Mouse (Mus musculus): ENCODE measurements at regions not wholly inside any gene's neighbourhood (a gene's known extent, or its start where the extent isn't known, plus 50 kb on each side); places are given as distances from the start of the nearest gene placed in this dataset.

GRCm38 (mm10) chr11:33061570-33061969, 85.6 kb downstream of the Fgf18 start:
- Histone ChIP-seq H3K27ac (no peak overlapping the region), H3K27me3 (ENCODE audit: insufficient read depth, poor library complexity, severe bottlenecking) (no peaks in the 10 kb centered on the region), H3K4me1 (replicated peaks) (peaks cover 9% of the 10 kb centered on the region), H3K9me3 (no peaks in the 10 kb centered on the region), H3K4me3 (no peak overlapping the region), H3K36me3 (no peaks in the 10 kb centered on the region)
- WGBS = 85% methylated on average over 4 of the region's 4 CpGs
- DNase-seq (ENCODE audit: low spot score) = no peak

- 59% methylated on average over 3 of the region's 3 CpGs for WGBS
- Histone ChIP-seq H3K27ac (0 out of 2 replicates have a peak overlapping the region, but pooled peaks have one; percentile 12), H3K27me3 (ENCODE audit: insufficient read depth, poor library complexity, severe bottlenecking) (no peaks in the 10 kb centered on the region), H3K36me3 (no peaks in the 10 kb centered on the region), H3K9me3 (no peaks in the 10 kb centered on the region), H3K4me3 (no peak overlapping the region), H3K4me1 (replicated peaks) (peaks cover 9% of the 10 kb centered on the region)
- no peak for DNase-seq (ENCODE audit: low spot score)
Observed at GRCm38 (mm10) chr11:33060352-33060751, 86.8 kb downstream of the Fgf18 start.

- no peak for DNase-seq (ENCODE audit: low spot score)
- 87% methylated on average over 12 of the region's 12 CpGs for WGBS
- no peaks in the 10 kb centered on the region for H3K9me3 ChIP-seq
Observed at GRCm38 (mm10) chr11:33050216-33050615, 97.0 kb downstream of the Fgf18 start.

GRCm38 (mm10) chr11:33039854-33040792, 107.1 kb downstream of the Fgf18 start:
- Histone ChIP-seq H3K4me1 (replicated peaks) (0 out of 2 replicates have a peak, but pooled peaks cover 4% of the 10 kb centered on the region), H3K4me3 (no peak overlapping the region), H3K27me3 (ENCODE audit: insufficient read depth, poor library complexity, severe bottlenecking) (no peaks in the 10 kb centered on the region), H3K9me3 (no peaks in the 10 kb centered on the region), H3K36me3 (no peaks in the 10 kb centered on the region), H3K27ac (no peak overlapping the region)
- DNase-seq (ENCODE audit: low spot score) = no peak
- WGBS = 85% methylated on average over 10 of the region's 10 CpGs

More at GRCm38 (mm10) chr11:33050216-33050615, 97.0 kb downstream of the Fgf18 start:
- Histone ChIP-seq H3K4me1 (replicated peaks) (no peaks in the 10 kb centered on the region), H3K27me3 (ENCODE audit: insufficient read depth, poor library complexity, severe bottlenecking) (peaks cover 5% of the 10 kb centered on the region; the same call in 1 of the 2 replicates), H3K27ac (no peak overlapping the region), H3K36me3 (no peaks in the 10 kb centered on the region), H3K4me3 (no peak overlapping the region)

- no peak for DNase-seq (ENCODE audit: low spot score)
- Histone ChIP-seq H3K27ac (no peak overlapping the region), H3K4me1 (replicated peaks) (0 out of 2 replicates have a peak, but pooled peaks cover 4% of the 10 kb centered on the region), H3K9me3 (no peaks in the 10 kb centered on the region), H3K4me3 (no peak overlapping the region), H3K36me3 (no peaks in the 10 kb centered on the region), H3K27me3 (ENCODE audit: insufficient read depth, poor library complexity, severe bottlenecking) (no peaks in the 10 kb centered on the region)
- WGBS = 93% methylated on average over 4 of the region's 4 CpGs
Observed at GRCm38 (mm10) chr11:33036367-33036766, 110.8 kb downstream of the Fgf18 start.

- no peaks in the 10 kb centered on the region for H3K36me3 ChIP-seq
- H3K27me3 ChIP-seq (ENCODE audit: insufficient read depth, poor library complexity, severe bottlenecking) = no peaks in the 10 kb centered on the region
- no peaks in the 10 kb centered on the region for H3K9me3 ChIP-seq
- DNase-seq (ENCODE audit: low spot score) = no peak
- H3K4me1 ChIP-seq (replicated peaks) = no peaks in the 10 kb centered on the region
- no peak overlapping the region for H3K27ac ChIP-seq
- H3K4me3 ChIP-seq = no peak overlapping the region
Observed at GRCm38 (mm10) chr11:33028920-33029319, 118.3 kb downstream of the Fgf18 start.

GRCm38 (mm10) chr11:33027121-33027520, 120.1 kb downstream of the Fgf18 start:
- Histone ChIP-seq H3K9me3 (no peaks in the 10 kb centered on the region), H3K4me3 (no peak overlapping the region), H3K27ac (no peak overlapping the region), H3K4me1 (replicated peaks) (no peaks in the 10 kb centered on the region), H3K27me3 (ENCODE audit: insufficient read depth, poor library complexity, severe bottlenecking) (no peaks in the 10 kb centered on the region), H3K36me3 (no peaks in the 10 kb centered on the region)
- DNase-seq (ENCODE audit: low spot score) = no peak
- 97% methylated on average over 6 of the region's 6 CpGs for WGBS

GRCm38 (mm10) chr11:33013229-33014185, 133.7 kb downstream of the Fgf18 start:
- Histone ChIP-seq H3K4me3 (no peak overlapping the region), H3K27ac (peak overlapping the region; percentile 59), H3K4me1 (replicated peaks) (peaks cover 10% of the 10 kb centered on the region; the same call in 1 of the 2 replicates), H3K27me3 (ENCODE audit: insufficient read depth, poor library complexity, severe bottlenecking) (no peaks in the 10 kb centered on the region), H3K36me3 (no peaks in the 10 kb centered on the region), H3K9me3 (no peaks in the 10 kb centered on the region)
- DNase-seq (ENCODE audit: low spot score) = no peak
- 73% methylated on average over 17 of the region's 17 CpGs for WGBS

- H3K4me1 ChIP-seq (replicated peaks) = peaks cover 10% of the 10 kb centered on the region; the same call in 1 of the 2 replicates
- WGBS = 88% methylated on average over 14 of the region's 14 CpGs
- no peak overlapping the region for H3K4me3 ChIP-seq
- H3K27me3 ChIP-seq (ENCODE audit: insufficient read depth, poor library complexity, severe bottlenecking) = no peaks in the 10 kb centered on the region
- DNase-seq (ENCODE audit: low spot score) = no peak
- no peaks in the 10 kb centered on the region for H3K36me3 ChIP-seq
- H3K9me3 ChIP-seq = no peaks in the 10 kb centered on the region
- no peak overlapping the region for H3K27ac ChIP-seq
Observed at GRCm38 (mm10) chr11:33012384-33013160, 134.6 kb downstream of the Fgf18 start.

GRCm38 (mm10) chr11:33008611-33009010, 138.6 kb downstream of the Fgf18 start:
- H3K27me3 ChIP-seq (ENCODE audit: insufficient read depth, poor library complexity, severe bottlenecking) = no peaks in the 10 kb centered on the region
- H3K27ac ChIP-seq = no peak overlapping the region
- H3K36me3 ChIP-seq = no peaks in the 10 kb centered on the region
- no peak overlapping the region for H3K4me3 ChIP-seq
- no peaks in the 10 kb centered on the region for H3K9me3 ChIP-seq
- DNase-seq (ENCODE audit: low spot score) = no peak
- peaks cover 14% of the 10 kb centered on the region for H3K4me1 ChIP-seq (replicated peaks)

- peaks cover 8% of the 10 kb centered on the region; the same call in 1 of the 2 replicates for H3K4me1 ChIP-seq (replicated peaks)
- no peaks in the 10 kb centered on the region for H3K36me3 ChIP-seq
- no peak overlapping the region for H3K4me3 ChIP-seq
- H3K27me3 ChIP-seq (ENCODE audit: insufficient read depth, poor library complexity, severe bottlenecking) = no peaks in the 10 kb centered on the region
- DNase-seq (ENCODE audit: low spot score) = no peak
- WGBS = 90% methylated on average over 11 of the region's 11 CpGs
- H3K9me3 ChIP-seq = no peaks in the 10 kb centered on the region
- no peak overlapping the region for H3K27ac ChIP-seq
Observed at GRCm38 (mm10) chr11:33007826-33008530, 139.2 kb downstream of the Fgf18 start.

- Histone ChIP-seq H3K4me1 (replicated peaks) (peaks cover 8% of the 10 kb centered on the region; the same call in 1 of the 2 replicates), H3K27ac (no peak overlapping the region), H3K36me3 (no peaks in the 10 kb centered on the region), H3K4me3 (no peak overlapping the region), H3K27me3 (ENCODE audit: insufficient read depth, poor library complexity, severe bottlenecking) (no peaks in the 10 kb centered on the region), H3K9me3 (no peaks in the 10 kb centered on the region)
- no peak for DNase-seq (ENCODE audit: low spot score)
- WGBS = 89% methylated on average over 6 of the region's 6 CpGs
Observed at GRCm38 (mm10) chr11:33007366-33007765, 139.8 kb downstream of the Fgf18 start.

All from hindbrain, embryonic 10.5 days (tissue).